Mouse (Mus musculus) thymus, postnatal 14 days (tissue): ENCODE data around the gene Vinac1.

Experiments
- DNase-seq: peaks from one replicate; pipeline ENCODE4 v3.0.0; 2021

Vinac1 gene

DNA sequence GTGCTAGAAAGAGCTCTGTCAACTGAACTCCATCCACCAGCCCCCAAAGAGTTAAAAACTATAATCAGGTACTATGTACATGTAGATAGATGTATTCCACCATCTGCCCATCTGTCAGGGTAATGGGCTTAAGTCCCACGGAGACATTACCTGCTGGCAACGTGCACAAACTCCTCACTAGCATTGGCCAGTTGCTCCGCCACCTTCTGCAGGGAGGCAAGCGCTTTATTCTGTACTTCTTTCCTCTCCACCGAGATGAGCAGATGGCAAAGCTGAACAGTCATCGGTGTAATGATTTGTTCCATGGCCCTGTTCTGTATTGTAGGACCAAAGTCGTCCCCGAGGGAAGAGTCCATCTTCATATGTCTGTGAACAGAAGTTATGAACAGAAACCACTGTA is at the start of gene Vinac1:
Gene Vinac1, minus strand, starts transcription at position 362 of the 400 bp plus-strand sequence.
- DNase-seq: no peak

DNA sequence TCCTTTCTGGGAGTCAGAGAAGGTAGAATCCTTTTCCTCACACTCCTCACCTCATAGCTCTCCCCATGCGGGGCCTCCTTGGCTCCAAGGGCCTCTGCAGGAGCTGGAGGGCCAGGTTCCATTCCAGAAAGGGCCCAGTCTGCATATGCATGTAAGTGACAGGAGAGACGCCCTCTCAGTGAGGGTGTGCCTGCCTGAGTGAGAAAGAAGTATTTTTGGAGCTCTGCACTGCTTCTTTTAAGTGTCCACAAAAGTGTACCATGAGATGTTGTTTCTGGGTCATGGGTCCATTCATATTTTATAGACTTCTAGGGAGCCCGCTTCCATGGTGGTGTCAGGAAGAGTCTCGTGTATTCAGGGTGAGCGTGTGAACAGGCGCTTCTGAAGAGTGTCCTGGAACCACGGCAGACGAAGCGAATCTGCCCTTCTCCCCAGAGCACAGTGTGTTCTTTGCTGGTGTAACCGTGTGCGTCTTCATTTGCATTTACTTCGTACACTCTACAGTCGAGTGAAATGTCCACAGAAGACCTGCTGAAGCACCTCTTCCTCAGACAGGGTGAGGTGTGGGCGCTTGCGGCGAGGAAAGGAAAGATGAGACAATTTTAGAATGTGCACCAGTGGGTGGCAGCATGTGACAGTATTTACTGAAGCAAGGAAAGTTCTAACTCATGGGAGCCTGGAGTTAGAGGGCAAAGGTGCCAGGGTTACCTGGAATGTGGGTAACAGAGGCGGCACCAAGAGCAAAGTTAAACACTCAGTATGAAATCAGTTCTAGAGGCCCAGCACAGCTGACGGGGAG is 46.2 kb upstream of the Vinac1 start:
- peak; percentile 17 for DNase-seq

DNA sequence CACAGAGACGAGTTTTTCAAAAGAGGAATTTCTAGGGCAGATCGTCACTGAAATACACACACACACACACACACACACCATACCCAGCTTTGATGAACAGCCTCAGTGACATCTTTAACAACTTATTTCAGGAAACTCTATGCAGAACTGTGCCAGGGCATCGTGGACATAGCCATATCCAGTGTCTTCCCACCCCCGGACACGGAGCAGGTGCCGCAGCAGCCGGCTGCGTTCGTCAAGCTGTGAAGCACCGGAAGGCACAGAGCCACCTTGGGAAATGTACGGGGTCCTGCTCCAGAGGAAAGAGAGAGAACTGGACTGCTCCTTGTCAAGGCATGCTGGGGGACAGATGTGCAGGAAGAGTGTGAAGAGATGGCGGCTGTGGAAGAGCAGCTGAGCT is 44.8 kb upstream of the Vinac1 start:
- DNase-seq: no peak

DNA sequence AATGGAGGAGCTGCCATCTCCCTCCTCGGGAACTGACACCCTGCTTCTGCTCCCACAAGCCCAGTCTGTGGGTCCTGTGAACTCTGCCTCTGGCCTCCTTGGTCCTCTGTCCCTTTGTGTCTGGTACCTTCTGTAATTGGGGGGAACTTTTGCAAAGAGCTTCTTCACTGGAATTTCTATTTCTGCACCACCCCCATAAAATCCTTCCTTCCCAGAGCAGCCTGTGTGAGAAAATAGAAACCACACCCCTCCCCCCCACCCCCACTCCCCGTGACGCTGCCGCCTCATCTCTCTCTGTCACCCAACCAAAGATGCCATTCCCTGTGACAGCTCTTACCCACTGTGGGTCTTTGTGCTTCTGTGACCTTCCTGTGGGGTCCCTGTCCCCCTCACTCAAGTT is 42.4 kb upstream of the Vinac1 start:
- no peak for DNase-seq

DNA sequence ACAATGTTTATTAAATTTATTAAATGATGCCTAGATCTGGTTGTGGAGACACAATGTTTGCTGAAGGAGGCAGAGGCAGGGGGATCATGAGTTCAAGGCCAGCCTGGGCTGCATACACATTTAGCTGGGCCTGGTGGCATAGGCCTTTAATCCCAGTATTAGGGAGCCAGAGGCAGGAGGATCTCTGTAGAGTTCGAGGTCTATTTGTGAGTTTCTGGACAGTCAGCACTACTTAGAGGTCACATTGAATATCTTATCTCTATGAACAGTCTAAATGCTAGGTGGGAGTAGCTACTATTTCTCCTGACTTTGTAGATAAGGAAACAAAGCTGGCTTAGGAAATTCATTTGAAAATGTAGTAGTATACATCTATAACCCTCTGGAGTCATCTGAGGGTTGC is 39.5 kb upstream of the Vinac1 start:
- no peak for DNase-seq

DNA sequence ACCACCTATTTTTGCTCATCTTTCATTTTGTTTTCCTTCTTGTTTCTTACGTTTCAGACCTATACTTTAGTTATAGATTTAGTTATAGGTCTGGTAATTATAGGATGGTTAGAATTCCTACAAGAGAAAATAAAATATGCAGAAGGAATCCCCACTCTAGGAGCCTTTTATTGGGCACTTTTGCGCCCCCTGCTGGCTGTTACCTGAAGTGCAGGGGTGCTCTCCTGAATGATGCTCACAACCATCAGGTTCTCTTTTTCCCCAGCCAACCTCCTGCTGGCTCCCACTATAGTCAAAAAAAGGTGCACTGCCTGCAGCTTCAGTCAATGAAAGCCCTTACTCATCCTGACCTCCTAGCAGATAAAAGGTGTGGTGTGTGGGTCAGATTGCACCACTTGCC is 37.0 kb upstream of the Vinac1 start:
- DNase-seq: peak; percentile 36

DNA sequence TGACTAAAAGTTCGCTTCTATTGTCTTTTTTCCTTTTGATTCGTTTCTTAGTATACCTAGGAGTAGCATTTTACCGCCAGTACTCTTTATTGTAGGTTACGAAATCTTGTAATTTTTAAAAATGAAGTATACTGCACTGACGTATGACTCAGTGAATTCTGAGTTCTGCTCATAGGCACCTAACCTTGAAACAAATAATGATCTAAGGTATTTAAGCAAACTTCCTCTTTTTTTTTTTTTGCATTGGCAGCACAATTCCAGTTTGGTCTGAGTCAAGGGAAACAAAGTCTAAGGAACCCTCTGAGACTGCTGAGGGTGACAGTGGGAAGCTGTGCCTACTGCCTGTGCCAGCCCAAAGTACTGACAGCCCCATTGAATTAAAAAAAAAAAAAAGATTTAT is 35.5 kb upstream of the Vinac1 start:
- DNase-seq: no peak

DNA sequence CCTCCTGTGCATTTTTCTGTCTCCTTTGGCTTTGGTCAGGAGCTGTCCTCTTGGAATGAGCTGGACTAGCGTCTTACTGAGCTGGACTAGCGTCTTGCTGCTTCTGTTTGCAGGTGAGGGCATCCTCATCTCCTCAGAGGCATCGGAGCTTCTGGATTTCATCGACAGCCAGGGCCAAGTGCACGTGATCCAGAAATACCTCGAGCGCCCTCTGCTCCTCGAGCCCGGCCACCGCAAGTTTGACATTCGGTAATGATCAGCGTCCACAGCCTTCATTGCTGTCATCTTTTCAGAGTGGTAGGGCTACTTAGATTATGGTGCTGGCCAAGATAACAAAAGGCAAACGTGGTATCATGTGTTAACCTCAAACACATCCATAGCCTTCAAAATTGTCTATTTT is 33.1 kb upstream of the Vinac1 start:
- no peak for DNase-seq

DNA sequence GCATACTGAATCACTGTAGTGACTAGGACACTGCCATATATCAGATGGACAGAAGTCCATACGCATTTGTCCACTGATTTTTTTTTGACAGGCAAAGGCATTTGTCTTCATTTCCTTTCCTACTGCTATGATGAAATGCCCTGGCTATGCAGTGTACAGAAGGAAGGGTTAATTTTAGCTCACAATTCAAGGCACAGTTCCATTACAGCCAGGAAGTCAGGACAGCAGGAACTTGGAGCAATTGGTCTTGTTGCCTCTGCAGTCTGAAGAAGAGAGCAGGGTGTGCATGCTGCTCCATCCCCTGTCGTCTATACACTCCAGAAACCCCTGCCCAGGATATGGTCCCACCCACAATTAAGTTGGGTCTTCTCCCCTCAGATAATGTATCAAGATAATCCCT is 31.2 kb upstream of the Vinac1 start:
- no peak for DNase-seq

DNA sequence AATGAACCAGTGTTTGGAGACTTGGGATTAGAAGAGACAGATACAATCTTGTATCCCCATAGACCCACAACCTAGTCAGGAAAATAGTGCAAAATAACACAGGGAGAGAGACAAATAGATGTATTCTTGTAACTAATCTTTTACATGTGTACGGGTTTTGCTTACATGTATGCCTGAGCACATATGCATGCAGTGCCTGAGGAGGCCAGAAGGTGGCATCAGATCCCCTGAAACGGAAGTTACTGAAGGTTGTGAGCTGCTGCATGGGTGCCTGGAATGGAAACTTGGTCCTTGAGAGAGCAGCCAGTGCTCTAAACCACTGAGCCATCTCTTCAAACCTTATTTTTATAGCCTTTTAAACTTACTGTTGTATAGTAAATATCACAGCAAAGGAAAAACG is 30.3 kb upstream of the Vinac1 start:
- DNase-seq: peak; percentile 56

DNA sequence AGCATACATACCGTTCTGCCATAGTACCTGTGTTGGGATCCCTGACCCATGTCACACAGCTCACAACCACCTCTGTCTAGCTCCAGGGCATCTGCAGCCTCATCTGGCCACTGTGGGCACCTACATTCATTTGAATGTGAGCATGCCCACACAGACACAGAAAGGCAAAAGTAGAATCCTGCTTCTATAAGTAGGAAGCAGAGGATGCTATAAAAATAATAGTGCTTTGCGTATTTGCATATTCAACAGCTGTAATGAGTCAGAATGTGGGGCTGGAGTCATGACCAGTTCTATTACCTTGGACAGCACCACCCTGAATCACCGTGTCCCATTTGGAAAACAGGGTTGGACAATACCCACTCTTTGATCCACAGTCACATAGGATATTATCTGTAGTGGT is 22.3 kb upstream of the Vinac1 start:
- DNase-seq: no peak

DNA sequence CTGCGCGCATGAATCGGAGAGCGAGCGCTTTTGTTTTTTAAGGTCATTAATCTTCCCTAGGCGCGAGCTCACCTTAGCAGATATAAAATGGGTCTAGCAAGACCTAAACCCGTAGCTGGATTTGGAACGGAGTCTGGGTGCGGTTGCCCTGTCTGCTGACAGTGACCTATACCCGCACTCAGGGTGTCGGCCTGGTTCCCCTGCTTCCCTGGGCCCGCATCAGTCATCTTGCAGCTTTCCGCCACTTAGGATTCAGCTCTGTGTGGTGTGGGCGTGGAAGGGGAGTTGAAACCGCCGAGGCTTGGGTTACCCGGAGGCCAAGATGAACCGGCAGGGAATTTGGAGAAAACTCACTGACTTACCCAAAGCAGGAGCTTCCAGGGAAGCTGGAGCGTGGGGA is 18.4 kb upstream of the Vinac1 start:
- peak; percentile 63 for DNase-seq

DNA sequence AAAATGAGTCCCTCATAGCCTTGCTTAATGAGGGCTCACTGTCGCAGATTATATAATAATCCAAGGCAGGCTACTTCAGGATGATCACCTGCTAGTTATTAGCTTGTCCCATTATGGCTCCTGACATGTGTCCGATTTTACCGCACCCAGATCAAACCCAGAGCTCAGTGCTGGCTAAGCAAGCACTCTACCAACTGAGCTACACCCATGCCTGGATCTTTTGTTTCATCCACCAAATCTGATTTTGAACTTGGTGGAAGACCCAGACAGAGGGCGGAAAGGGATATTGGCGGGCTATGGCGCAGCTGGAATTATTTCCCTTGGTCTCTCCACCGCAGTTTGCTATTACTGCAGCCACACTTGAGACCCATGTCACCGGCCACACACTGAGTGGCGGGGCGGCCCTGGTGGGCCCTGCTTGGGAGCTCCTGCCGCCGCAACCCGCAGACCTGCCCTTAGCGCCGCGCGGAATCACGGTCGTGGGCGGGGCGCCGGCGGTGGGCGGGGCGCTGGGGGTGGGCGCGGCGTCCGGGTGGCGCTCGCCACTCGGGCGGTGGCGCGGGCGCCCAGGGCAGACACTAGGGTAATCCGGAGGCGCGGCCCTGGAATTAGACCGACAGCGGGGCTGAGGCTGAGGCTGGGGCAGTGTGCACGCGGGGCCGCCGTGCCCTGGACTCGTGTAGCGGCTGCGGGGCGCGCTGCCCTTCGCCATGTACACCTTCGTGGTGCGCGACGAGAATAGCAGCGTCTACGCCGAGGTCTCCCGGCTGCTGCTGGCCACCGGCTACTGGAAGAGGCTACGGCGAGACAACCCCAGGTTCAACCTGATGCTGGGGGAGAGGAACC is 17.7 kb upstream of the Vinac1 start, which contains the start of gene Ttl:
Gene Ttl, plus strand, starts transcription at position 506 of the 846 bp plus-strand sequence.
- DNase-seq: peak; percentile 84

DNA sequence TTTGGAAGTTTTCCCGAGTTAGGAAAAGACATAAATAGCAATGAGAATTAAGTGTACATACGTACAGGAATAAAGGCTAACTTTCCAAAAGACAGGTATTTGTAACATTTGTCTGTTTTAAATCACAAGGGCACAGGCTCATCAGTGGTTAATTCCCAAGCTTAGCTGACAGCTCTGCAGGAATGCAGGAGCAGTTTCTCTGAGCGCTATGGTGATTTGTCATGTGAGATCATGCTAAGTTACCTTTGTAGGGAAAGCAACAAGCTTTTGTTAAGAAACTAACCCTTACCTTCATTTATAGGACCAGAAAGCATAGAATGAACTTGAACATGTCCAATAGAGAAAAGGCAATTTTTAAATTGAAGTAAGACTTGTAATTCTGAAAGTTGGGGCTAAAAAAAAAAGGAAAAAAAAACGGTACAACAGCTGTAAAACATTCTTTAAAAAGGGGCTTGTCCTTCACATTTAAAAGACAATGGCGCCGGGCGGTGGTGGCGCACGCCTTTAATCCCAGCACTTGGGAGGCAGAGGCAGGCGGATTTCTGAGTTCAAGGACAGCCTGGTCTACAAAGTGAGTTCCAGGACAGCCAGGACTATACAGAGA is 13.6 kb upstream of the Vinac1 start:
- DNase-seq: no peak

DNA sequence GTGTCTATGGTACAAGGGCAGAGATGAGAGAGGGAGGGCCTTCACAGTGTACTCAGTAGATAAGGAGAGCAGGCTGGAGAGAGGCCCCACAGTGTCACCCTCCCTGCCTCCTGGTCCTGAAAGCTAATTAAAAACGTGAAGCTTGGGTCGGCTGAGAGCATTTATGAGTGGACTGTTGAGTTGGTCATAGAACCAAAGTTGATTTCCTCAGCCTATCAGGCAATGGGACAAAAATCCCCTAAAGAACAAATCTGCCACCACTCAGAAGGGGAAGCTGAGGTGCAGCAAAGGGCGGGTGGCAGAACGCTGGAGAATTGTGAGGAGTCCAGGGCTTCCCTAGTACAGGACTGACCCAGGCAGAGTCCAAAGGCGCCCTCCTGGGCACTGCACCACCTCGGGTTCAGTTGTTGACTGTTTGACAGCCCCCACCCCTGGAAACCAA is 10.0 kb upstream of the Vinac1 start:
- DNase-seq: no peak

DNA sequence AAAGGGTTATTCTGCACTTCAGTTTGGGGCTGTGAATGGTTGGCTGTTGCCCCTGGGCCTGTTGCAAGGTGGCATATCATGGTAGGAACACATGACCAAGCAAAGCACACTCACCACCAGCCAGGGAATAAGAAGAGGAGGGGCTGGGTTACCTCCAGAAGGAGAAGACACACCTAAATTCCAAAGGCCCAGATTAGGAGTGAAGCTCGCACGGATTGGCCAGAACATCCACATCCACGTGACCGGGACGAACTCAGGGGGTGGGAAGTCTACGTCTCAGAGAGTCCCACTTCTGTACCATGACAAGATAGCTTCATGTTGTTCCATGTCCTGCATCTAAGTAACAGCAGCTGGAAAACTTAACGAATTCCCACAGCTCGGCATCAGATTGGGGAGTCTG is 9.3 kb upstream of the Vinac1 start:
- no peak for DNase-seq

DNA sequence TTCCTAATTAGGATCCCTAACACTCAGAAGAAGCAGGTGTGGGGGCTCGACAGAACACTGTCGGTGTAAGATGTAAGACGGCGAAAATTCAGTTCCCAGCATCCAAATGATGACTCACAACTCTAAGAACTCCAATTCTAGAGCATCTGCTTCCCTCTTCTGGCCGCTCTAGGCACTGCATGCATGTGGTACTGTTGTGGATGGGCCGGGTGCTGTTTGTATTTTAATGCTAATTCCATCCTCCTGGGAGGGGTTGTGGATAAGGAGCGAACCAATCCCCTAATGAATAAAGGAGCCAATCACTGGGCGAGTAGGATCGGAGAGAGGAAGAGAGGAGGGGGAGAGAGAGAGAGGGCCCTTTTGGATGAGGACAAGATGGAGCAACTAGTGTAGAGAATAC is 8.6 kb upstream of the Vinac1 start:
- peak; percentile 54 for DNase-seq

DNA sequence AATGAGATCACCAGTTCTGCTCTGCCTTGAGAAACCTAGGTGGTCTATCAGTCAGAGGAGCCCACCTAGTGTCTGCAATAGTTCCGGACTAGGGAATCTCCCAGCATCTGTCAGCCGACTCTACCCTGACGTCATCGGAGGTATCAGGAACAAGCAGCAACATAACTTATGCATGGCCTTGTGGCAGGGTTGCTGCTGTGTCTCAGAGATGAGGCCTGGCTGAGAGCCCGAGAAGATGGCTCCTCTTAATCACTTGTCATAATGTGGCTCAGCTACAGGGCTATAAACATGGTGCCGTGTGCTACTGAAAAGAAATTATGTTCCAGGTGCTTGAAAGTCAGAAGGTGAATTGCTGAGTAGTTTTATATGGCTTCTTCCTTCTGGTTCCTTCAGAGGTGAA is 7.8 kb upstream of the Vinac1 start:
- DNase-seq: no peak

DNA sequence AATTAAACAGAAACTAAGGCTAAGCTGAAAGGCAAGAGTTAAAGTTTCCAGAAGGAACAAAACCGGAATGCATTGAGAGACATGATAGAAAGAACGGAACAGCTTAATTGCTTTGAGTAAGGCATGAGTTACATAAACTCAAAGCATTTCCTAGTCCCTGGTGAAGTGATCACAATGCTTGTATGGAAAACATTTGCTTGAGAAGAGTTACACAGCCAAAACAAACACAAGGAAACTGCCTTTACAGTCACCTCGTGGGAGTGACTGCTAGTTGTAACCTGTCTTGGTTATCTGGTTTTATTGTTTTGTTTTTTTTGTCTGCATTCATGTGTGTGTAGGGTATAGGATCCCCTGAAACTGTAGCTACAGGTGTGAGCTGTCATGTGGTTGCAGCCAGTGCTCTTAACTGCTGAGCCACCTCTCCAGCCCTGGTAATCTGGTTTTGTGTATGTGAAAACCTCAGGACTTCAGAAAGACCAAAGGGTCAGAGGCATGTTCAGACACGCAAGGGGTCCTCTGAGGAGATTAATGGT is 4.5 kb upstream of the Vinac1 start:
- DNase-seq: no peak

DNA sequence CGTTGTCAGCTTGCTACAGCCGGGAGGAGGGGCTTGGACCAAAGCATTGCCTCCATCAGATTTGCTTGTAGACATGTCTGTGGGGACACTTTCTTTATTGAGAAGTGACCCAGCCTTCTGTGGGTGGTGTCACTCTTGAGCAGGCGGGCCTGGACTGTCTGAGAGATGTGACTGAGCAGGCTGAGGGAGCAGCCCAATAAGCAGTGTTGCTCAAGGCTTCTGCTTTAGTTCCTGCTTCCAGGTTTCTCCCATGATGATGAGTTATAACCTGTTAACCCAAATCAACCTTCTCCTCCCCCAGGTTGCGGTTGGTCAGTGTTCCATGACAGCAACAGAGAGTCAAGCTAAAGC is 1.2 kb downstream of the Vinac1 start:
- no peak for DNase-seq

DNA sequence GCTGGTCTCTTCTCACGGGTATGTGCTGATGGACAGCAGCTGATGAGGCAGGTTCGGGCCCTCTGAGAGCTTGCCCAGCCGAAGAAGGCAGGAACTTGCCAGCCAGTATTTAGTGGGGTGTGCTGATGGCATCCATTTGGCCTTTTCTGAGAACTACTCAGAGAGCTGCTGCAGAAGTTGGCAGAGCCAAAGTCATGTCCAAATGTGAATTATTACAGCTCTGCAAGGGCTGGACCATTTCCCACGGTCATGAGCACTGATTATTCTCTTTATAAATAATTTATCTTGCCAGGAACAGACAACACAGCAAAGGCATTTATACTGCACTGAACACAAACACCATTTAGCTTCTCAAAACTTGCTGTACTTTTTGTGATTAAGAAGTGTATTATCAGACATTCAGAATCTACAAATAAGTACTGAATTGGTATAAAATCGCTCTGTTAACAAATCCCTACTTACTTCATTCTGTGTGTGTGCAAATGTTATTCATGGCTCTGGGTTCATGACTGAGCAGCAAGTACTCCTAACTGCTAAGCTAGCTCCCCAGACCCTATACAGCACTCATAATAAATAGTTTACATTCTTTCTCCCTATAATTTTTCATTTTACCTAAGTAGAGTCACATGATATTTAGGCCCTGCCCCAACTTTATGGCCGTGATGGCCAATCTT is 1.7 kb downstream of the Vinac1 start:
- DNase-seq: no peak

DNA sequence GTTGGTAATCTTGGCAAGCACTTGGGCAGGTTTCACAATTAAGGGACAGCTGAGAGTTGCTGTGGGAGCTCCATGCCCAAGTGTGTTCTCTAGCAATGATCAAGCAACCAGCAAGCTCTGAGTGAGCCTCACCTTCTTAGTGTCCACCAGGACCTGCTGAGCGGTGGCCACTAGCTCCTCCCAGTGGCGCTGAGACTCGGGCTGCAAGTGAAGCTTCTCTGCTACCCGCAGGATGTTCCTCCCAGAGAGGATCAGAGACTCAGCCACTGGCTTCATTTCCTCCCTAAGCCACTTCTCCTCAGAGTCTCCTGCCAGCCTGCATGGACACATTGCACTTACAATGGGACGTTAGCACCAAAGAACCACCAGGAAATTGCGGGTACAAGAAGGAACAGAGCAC is 7.4 kb downstream of the Vinac1 start:
- DNase-seq: peak; percentile 46
